Mouse (Mus musculus) E14TG2a.4 (cell line): ENCODE measurements around the gene Enpp4.

Source experiments
- H3K27me3 ChIP-seq: 2 replicates; pipeline ENCODE4 v1.6.1; 2014; ENCODE audit warnings: low read length, control low read depth; ENCODE audit not compliant: insufficient read depth
- H3K36me3 ChIP-seq: 2 replicates; pipeline ENCODE4 v1.6.1; 2014; ENCODE audit warnings: low read length, control low read depth; ENCODE audit not compliant: insufficient read depth
- H3K4me1 ChIP-seq: replicated peaks from 2 replicates; pipeline ENCODE4 v1.6.1; 2014; ENCODE audit warnings: low read depth, low read length, control low read depth
- H3K4me3 ChIP-seq: replicated peaks from 2 replicates; pipeline ENCODE4 v1.5.1; 2014; ENCODE audit warnings: mild to moderate bottlenecking, low read length
- H3K9me3 ChIP-seq: 2 replicates; pipeline ENCODE4 v1.6.1; 2014; ENCODE audit warnings: low read length, control low read depth
- CTCF ChIP-seq: conservative IDR thresholded peaks from 2 replicates; pipeline ENCODE4 v1.5.1; 2014; ENCODE audit warnings: low read length
- NANOG ChIP-seq: IDR thresholded peaks from 2 replicates; pipeline ENCODE4 v1.6.1; 2014; ENCODE audit warnings: borderline replicate concordance, low read length, mixed read lengths
- POU5F1 ChIP-seq: IDR thresholded peaks from 2 replicates; pipeline ENCODE4 v1.6.1; 2014; ENCODE audit warnings: low read length, borderline replicate concordance

Gene Enpp4

GRCm38 (mm10) chr17:44136018-44136417 lies 30.4 kb upstream of the Enpp4 start:
- no peaks in the 10 kb centered on the region for H3K9me3 ChIP-seq
- 0 out of 2 replicates have a peak, but pooled peaks cover 4% of the 10 kb centered on the region for H3K27me3 ChIP-seq
- no peak for TF ChIP-seq NANOG
- TF ChIP-seq CTCF: no peak
- TF ChIP-seq POU5F1: no peak
- H3K4me3 ChIP-seq: no peak overlapping the region
- H3K36me3 ChIP-seq: no peaks in the 10 kb centered on the region
- no peaks in the 10 kb centered on the region for H3K4me1 ChIP-seq

- TF ChIP-seq POU5F1 (no peak), CTCF (no peak), NANOG (no peak)
- 0 out of 2 replicates have a peak, but pooled peaks cover 4% of the 10 kb centered on the region for H3K27me3 ChIP-seq
- no peak overlapping the region for H3K4me3 ChIP-seq
- no peaks in the 10 kb centered on the region for H3K9me3 ChIP-seq
- H3K36me3 ChIP-seq: no peaks in the 10 kb centered on the region
- H3K4me1 ChIP-seq: no peaks in the 10 kb centered on the region
These were observed 28.9 kb upstream of the Enpp4 start for GRCm38 (mm10) chr17:44134545-44134944.

- TF ChIP-seq CTCF (no peak), NANOG (no peak), POU5F1 (no peak)
- Histone ChIP-seq H3K27me3 (0 out of 2 replicates have a peak, but pooled peaks cover 4% of the 10 kb centered on the region), H3K4me3 (no peak overlapping the region), H3K36me3 (no peaks in the 10 kb centered on the region), H3K4me1 (no peaks in the 10 kb centered on the region), H3K9me3 (no peaks in the 10 kb centered on the region)
These were observed 28.5 kb upstream of the Enpp4 start for GRCm38 (mm10) chr17:44134106-44134505.

- TF ChIP-seq CTCF: peak; percentile 62
- TF ChIP-seq NANOG: no peak
- no peak for TF ChIP-seq POU5F1
- peaks cover 6% of the 10 kb centered on the region for H3K9me3 ChIP-seq
These were observed 24.8 kb upstream of the Enpp4 start for GRCm38 (mm10) chr17:44130429-44130828.

GRCm38 (mm10) chr17:44129092-44129750 lies 23.6 kb upstream of the Enpp4 start:
- Histone ChIP-seq H3K9me3 (peaks cover 6% of the 10 kb centered on the region), H3K4me3 (no peak overlapping the region), H3K4me1 (no peaks in the 10 kb centered on the region), H3K36me3 (no peaks in the 10 kb centered on the region), H3K27me3 (no peaks in the 10 kb centered on the region)
- no peak for TF ChIP-seq POU5F1

More at GRCm38 (mm10) chr17:44130429-44130828, 24.8 kb upstream of the Enpp4 start:
- 0 out of 2 replicates have a peak, but pooled peaks cover 4% of the 10 kb centered on the region for H3K27me3 ChIP-seq
- H3K4me3 ChIP-seq: no peak overlapping the region
- H3K4me1 ChIP-seq: no peaks in the 10 kb centered on the region
- no peaks in the 10 kb centered on the region for H3K36me3 ChIP-seq

- H3K27me3 ChIP-seq: peaks cover 4% of the 10 kb centered on the region; the same call in 1 of the 2 replicates
- H3K36me3 ChIP-seq: no peaks in the 10 kb centered on the region
- TF ChIP-seq NANOG (no peak), CTCF (no peak), POU5F1 (no peak)
- H3K4me3 ChIP-seq: no peak overlapping the region
- H3K4me1 ChIP-seq: 0 out of 2 replicates have a peak, but pooled peaks cover 7% of the 10 kb centered on the region
- H3K9me3 ChIP-seq: no peaks in the 10 kb centered on the region
These were observed 15.9 kb upstream of the Enpp4 start for GRCm38 (mm10) chr17:44121366-44122100.

- 0 out of 2 replicates have a peak, but pooled peaks cover 7% of the 10 kb centered on the region for H3K4me1 ChIP-seq
- no peaks in the 10 kb centered on the region for H3K9me3 ChIP-seq
- no peaks in the 10 kb centered on the region for H3K36me3 ChIP-seq
- H3K4me3 ChIP-seq: no peak overlapping the region
- no peaks in the 10 kb centered on the region for H3K27me3 ChIP-seq
- TF ChIP-seq CTCF (no peak), NANOG (no peak), POU5F1 (no peak)
These were observed 12.6 kb upstream of the Enpp4 start for GRCm38 (mm10) chr17:44118231-44118630.

GRCm38 (mm10) chr17:44117721-44118120 lies 12.1 kb upstream of the Enpp4 start:
- no peaks in the 10 kb centered on the region for H3K36me3 ChIP-seq
- H3K4me3 ChIP-seq: no peak overlapping the region
- H3K27me3 ChIP-seq: no peaks in the 10 kb centered on the region
- H3K4me1 ChIP-seq: 0 out of 2 replicates have a peak, but pooled peaks cover 7% of the 10 kb centered on the region
- H3K9me3 ChIP-seq: no peaks in the 10 kb centered on the region
- no peak for TF ChIP-seq NANOG
- no peak for TF ChIP-seq CTCF
- TF ChIP-seq POU5F1: no peak

GRCm38 (mm10) chr17:44116584-44116983 lies 11.0 kb upstream of the Enpp4 start:
- H3K9me3 ChIP-seq: no peaks in the 10 kb centered on the region
- no peak overlapping the region for H3K4me3 ChIP-seq
- no peak for TF ChIP-seq NANOG
- TF ChIP-seq POU5F1: no peak
- no peak for TF ChIP-seq CTCF
- H3K4me1 ChIP-seq: 0 out of 2 replicates have a peak, but pooled peaks cover 7% of the 10 kb centered on the region
- H3K27me3 ChIP-seq: no peaks in the 10 kb centered on the region
- H3K36me3 ChIP-seq: no peaks in the 10 kb centered on the region
